Mouse (Mus musculus) limb, embryonic 10.5 days (tissue): ENCODE measurements around the gene Gm29609. TPM values are rescaled to one million over a fixed set of nuclear protein-coding genes. Genes with fewer than 3 reads are reported as not detected.

ENCODE experiments used
- DNase-seq: peaks from one replicate; pipeline ENCODE4 v3.0.0-alpha.2; 2017; ENCODE audit warnings: low spot score
- H3K27ac ChIP-seq: fragments of 300-500 bp; sonication (generic); 2 replicates; pipeline ENCODE4 v1.5.1; 2016; ENCODE audit warnings: mild to moderate bottlenecking
- H3K27me3 ChIP-seq: fragments of 300-500 bp; sonication (generic); 2 replicates; pipeline ENCODE4 v1.6.1; 2016; ENCODE audit warnings: low read depth, mild to moderate bottlenecking; ENCODE audit not compliant: poor library complexity, severe bottlenecking
- H3K36me3 ChIP-seq: fragments of 300-500 bp; sonication (generic); 2 replicates; pipeline ENCODE4 v1.6.1; 2016; ENCODE audit warnings: mild to moderate bottlenecking, moderate library complexity
- H3K4me1 ChIP-seq: fragments of 300-500 bp; sonication (generic); 2 replicates; pipeline ENCODE4 v1.6.1; 2016
- H3K4me3 ChIP-seq: fragments of 300-500 bp; sonication (generic); 2 replicates; pipeline ENCODE4 v1.5.1; 2016; ENCODE audit warnings: mild to moderate bottlenecking, moderate library complexity
- H3K9me3 ChIP-seq: fragments of 300-500 bp; sonication (generic); replicated peaks from 2 replicates; pipeline ENCODE4 v1.6.1; 2016; ENCODE audit warnings: mild to moderate bottlenecking
- WGBS: fragments of 180-500 bp; shearing (Covaris S2); methylation state at CpG from one replicate; pipeline ENCODE4 v1.1.7; 2016; 5-methylcytosine and 5-hydroxymethylcytosine counted together
- polyA plus RNA-seq: library from polyadenylated mRNA; unstranded; fragments of >200 nt; fragmentation: Nextera tagmentation; extraction: Ambion mirVana; gene quantifications from 2 replicates; pipeline ENCODE4 v1.2.1, GENCODE M21; 2016

Gene Gm29609
- polyA plus RNA-seq, 1 experiment from 2014 or later, result 1.3 TPM

- Histone ChIP-seq H3K36me3 (peaks cover 76% of the 10 kb centered on the region), H3K9me3 (no peaks in the 10 kb centered on the region), H3K4me1 (peaks cover 22% of the 10 kb centered on the region), H3K27ac (no peak overlapping the region), H3K27me3 (no peaks in the 10 kb centered on the region), H3K4me3 (peak overlapping the region; percentile 89)
- no peak for DNase-seq
- 93% methylated on average over 16 of the region's 16 CpGs for WGBS
Observed at GRCm38 (mm10) chr5:31194486-31195485, 15.1 kb upstream of the Gm29609 start.

- H3K27me3 ChIP-seq, result no peaks in the 10 kb centered on the region
- peak overlapping the region; percentile 89 for H3K4me3 ChIP-seq
- no peak for DNase-seq
- H3K4me1 ChIP-seq, result peaks cover 20% of the 10 kb centered on the region
- H3K36me3 ChIP-seq, result peaks cover 74% of the 10 kb centered on the region
- WGBS, result 15% methylated on average over 25 of the region's 25 CpGs
- peak overlapping the region; percentile 91 for H3K27ac ChIP-seq
- H3K9me3 ChIP-seq, result no peaks in the 10 kb centered on the region
Observed at GRCm38 (mm10) chr5:31193631-31194281, 14.0 kb upstream of the Gm29609 start.

- Histone ChIP-seq H3K27ac (peak within 1 kb of the TSS; percentile 91), H3K9me3 (no peaks in the 10 kb centered on the region), H3K4me1 (peaks cover 20% of the 10 kb centered on the region), H3K36me3 (peaks cover 74% of the 10 kb centered on the region), H3K4me3 (peak within 1 kb of the TSS; percentile 89), H3K27me3 (no peaks in the 10 kb centered on the region)
- under 1% methylated on average over 48 of the region's 48 CpGs for WGBS
- DNase-seq, result peak; percentile 100
Observed at GRCm38 (mm10) chr5:31192939-31193630, 13.4 kb upstream of the Gm29609 start, which contains the start of the genes Snx17 and Eif2b4. Gene Snx17, plus strand, starts transcription at chr5:31193227. Gene Eif2b4, minus strand, starts transcription at chr5:31193430.

GRCm38 (mm10) chr5:31192045-31192938 lies 12.6 kb upstream of the Gm29609 start:
- Histone ChIP-seq H3K9me3 (no peaks in the 10 kb centered on the region), H3K36me3 (peaks cover 74% of the 10 kb centered on the region), H3K4me3 (peak overlapping the region; percentile 89), H3K27me3 (no peaks in the 10 kb centered on the region), H3K4me1 (peaks cover 20% of the 10 kb centered on the region), H3K27ac (peak overlapping the region; percentile 91)
- WGBS, result 17% methylated on average over 42 of the region's 42 CpGs
- no peak for DNase-seq

GRCm38 (mm10) chr5:31190201-31190600 lies 10.5 kb upstream of the Gm29609 start:
- 93% methylated on average over 9 of the region's 9 CpGs for WGBS
- H3K27ac ChIP-seq, result no peak overlapping the region
- H3K9me3 ChIP-seq, result no peaks in the 10 kb centered on the region
- peaks cover 60% of the 10 kb centered on the region for H3K36me3 ChIP-seq
- peaks cover 20% of the 10 kb centered on the region for H3K4me1 ChIP-seq
- H3K27me3 ChIP-seq, result no peaks in the 10 kb centered on the region
- no peak for DNase-seq
- no peak overlapping the region for H3K4me3 ChIP-seq

- Histone ChIP-seq H3K27me3 (no peaks in the 10 kb centered on the region), H3K4me1 (peaks cover 12% of the 10 kb centered on the region), H3K36me3 (peaks cover 48% of the 10 kb centered on the region), H3K9me3 (no peaks in the 10 kb centered on the region), H3K27ac (no peak overlapping the region), H3K4me3 (no peak overlapping the region)
- 82% methylated on average over 4 of the region's 4 CpGs for WGBS
- DNase-seq, result no peak
Observed at GRCm38 (mm10) chr5:31188223-31188840, 8.6 kb upstream of the Gm29609 start.

GRCm38 (mm10) chr5:31183678-31184077 lies 4.0 kb upstream of the Gm29609 start:
- WGBS, result 62% methylated on average over 4 of the region's 4 CpGs
- H3K4me1 ChIP-seq, result peaks cover 7% of the 10 kb centered on the region

GRCm38 (mm10) chr5:31181183-31181770 lies 1.6 kb upstream of the Gm29609 start:
- peaks cover 19% of the 10 kb centered on the region for H3K36me3 ChIP-seq
- WGBS, result 92% methylated on average over 9 of the region's 9 CpGs
- H3K4me1 ChIP-seq, result peaks cover 9% of the 10 kb centered on the region
- H3K27ac ChIP-seq, result no peak overlapping the region
- no peak for DNase-seq
- H3K9me3 ChIP-seq, result no peaks in the 10 kb centered on the region
- no peaks in the 10 kb centered on the region for H3K27me3 ChIP-seq
- H3K4me3 ChIP-seq, result peak overlapping the region; percentile 92; the same call in 1 of the 2 replicates

More at GRCm38 (mm10) chr5:31183678-31184077, 4.0 kb upstream of the Gm29609 start:
- H3K36me3 ChIP-seq, result peaks cover 20% of the 10 kb centered on the region
- no peak for DNase-seq
- no peaks in the 10 kb centered on the region for H3K9me3 ChIP-seq
- H3K4me3 ChIP-seq, result no peak overlapping the region
- H3K27me3 ChIP-seq, result no peaks in the 10 kb centered on the region
- H3K27ac ChIP-seq, result no peak overlapping the region

GRCm38 (mm10) chr5:31179301-31179765 lies 378 bp downstream of the Gm29609 start:
- DNase-seq, result peak; percentile 59

GRCm38 (mm10) chr5:31168630-31169029 lies 11.1 kb downstream of the Gm29609 start:
- H3K27ac ChIP-seq, result no peak overlapping the region
- DNase-seq, result no peak
- no peaks in the 10 kb centered on the region for H3K27me3 ChIP-seq
- H3K36me3 ChIP-seq, result peaks cover 97% of the 10 kb centered on the region
- WGBS, result 93% methylated on average over 4 of the region's 4 CpGs
- no peaks in the 10 kb centered on the region for H3K4me1 ChIP-seq
- H3K9me3 ChIP-seq, result no peaks in the 10 kb centered on the region
- no peak overlapping the region for H3K4me3 ChIP-seq

More at GRCm38 (mm10) chr5:31179301-31179765, 378 bp downstream of the Gm29609 start:
- under 1% methylated on average over 25 of the region's 25 CpGs for WGBS
- H3K9me3 ChIP-seq, result no peaks in the 10 kb centered on the region
- H3K4me1 ChIP-seq, result peaks cover 9% of the 10 kb centered on the region
- H3K36me3 ChIP-seq, result peaks cover 33% of the 10 kb centered on the region
- H3K4me3 ChIP-seq, result peak overlapping the region; percentile 92
- peak overlapping the region; percentile 92 for H3K27ac ChIP-seq
- no peaks in the 10 kb centered on the region for H3K27me3 ChIP-seq

- H3K9me3 ChIP-seq, result no peaks in the 10 kb centered on the region
- no peaks in the 10 kb centered on the region for H3K27me3 ChIP-seq
- DNase-seq, result no peak
- no peak overlapping the region for H3K27ac ChIP-seq
- no peak overlapping the region for H3K4me3 ChIP-seq
- no peaks in the 10 kb centered on the region for H3K4me1 ChIP-seq
- peaks cover 100% of the 10 kb centered on the region for H3K36me3 ChIP-seq
- WGBS, result 90% methylated on average over 1 of the region's 1 CpGs
Observed at GRCm38 (mm10) chr5:31164878-31165277, 14.8 kb downstream of the Gm29609 start.
